ENCODE assay signal across 11 mouse cellular contexts in genomic region chr11:24197424-24197823, GRCm38 (mm10).
"Had no signal": no experiment of that assay in that cellular context is flagged by ENCODE, and none has a peak within 500 bp of the region (broad histone marks: within the 10 kb centered on the region; RNA-seq: fewer than 3 reads in every experiment).

No protein-coding gene starts in this region.

- H3K9ac ChIP-seq: intestine, embryonic 15.5 days; limb, embryonic 12.5 days; liver, embryonic 14.5 days had no signal

- H3K27me3 ChIP-seq: intestine, embryonic 15.5 days; limb, embryonic 12.5 days had no signal

- H3K36me3 ChIP-seq: intestine, embryonic 15.5 days; limb, embryonic 12.5 days had no signal

- H3K27ac ChIP-seq: intestine, embryonic 15.5 days; layer of hippocampus, adult 2 months; limb, embryonic 12.5 days; liver, embryonic 14.5 days had no signal

- H3K9me3 ChIP-seq: intestine, embryonic 15.5 days; limb, embryonic 12.5 days had no signal

- H3K4me3 ChIP-seq: intestine, embryonic 15.5 days; layer of hippocampus, adult 2 months; limb, embryonic 12.5 days; myocyte had no signal

- H3K4me2 ChIP-seq: intestine, embryonic 15.5 days; limb, embryonic 12.5 days had no signal

- H3K4me1 ChIP-seq: intestine, embryonic 15.5 days had no signal

- DNase-seq: kidney, adult 9 months; liver; lung, adult 18-20 months; right cerebral cortex, adult 18-20 months; right cerebral cortex, postnatal 25 days; thymus, postnatal 36 days had no signal
